Mouse (Mus musculus) forebrain, postnatal 0 days (tissue): ENCODE data around the gene Igsf8. TPM values are rescaled to one million over a fixed set of nuclear protein-coding genes. Genes with fewer than 3 reads are reported as not detected.

ENCODE experiments used
- ATAC-seq: fragments of 200-750 bp; cut with Nextera tagmentation; 2 replicates; pipeline ENCODE4 v1.8.0; 2017; ENCODE audit warnings: mild to moderate bottlenecking, moderate library complexity
- DNase-seq: peaks from one replicate; pipeline ENCODE4 v3.0.0-alpha.2; 2015
- H3K27ac ChIP-seq: fragments of 300-500 bp; sonication (generic); 2 replicates; pipeline ENCODE4 v1.5.1; 2014; ENCODE audit warnings: low read depth, mild to moderate bottlenecking, antibody characterized with exemption, low read length, moderate library complexity, mixed read lengths
- H3K27me3 ChIP-seq: fragments of 300-500 bp; sonication (generic); 2 replicates; pipeline ENCODE4 v1.6.1; 2014; ENCODE audit warnings: mild to moderate bottlenecking, low read length, mixed read lengths; ENCODE audit not compliant: insufficient read depth
- H3K36me3 ChIP-seq: fragments of 300-500 bp; sonication (generic); 2 replicates; pipeline ENCODE4 v1.6.1; 2014; ENCODE audit warnings: mild to moderate bottlenecking, moderate library complexity; ENCODE audit not compliant: insufficient read depth
- H3K4me1 ChIP-seq: fragments of 300-500 bp; sonication (generic); 2 replicates; pipeline ENCODE4 v1.6.1; 2014; ENCODE audit warnings: antibody characterized with exemption; ENCODE audit not compliant: insufficient read depth
- H3K4me2 ChIP-seq: fragments of 300-500 bp; sonication (generic); 2 replicates; pipeline ENCODE4 v1.6.1; 2014; ENCODE audit warnings: low read depth, mild to moderate bottlenecking, moderate library complexity
- H3K4me3 ChIP-seq: fragments of 300-500 bp; sonication (generic); 2 replicates; pipeline ENCODE4 v1.5.1; 2014; ENCODE audit warnings: low read depth, low read length, mixed read lengths
- H3K9ac ChIP-seq: fragments of 300-500 bp; sonication (generic); 2 replicates; pipeline ENCODE4 v1.6.1; 2014; ENCODE audit warnings: mild to moderate bottlenecking
- H3K9me3 ChIP-seq: fragments of 300-500 bp; sonication (generic); 2 replicates; pipeline ENCODE4 v1.6.1; 2016; ENCODE audit warnings: low read length
- CTCF ChIP-seq: sonication (generic); IDR thresholded peaks from 2 replicates; pipeline ENCODE4 v1.5.1; 2016; ENCODE audit warnings: antibody characterized with exemption, control low read depth, low read depth
- WGBS: fragments of 180-500 bp; shearing (Covaris S2); extraction: QIAGEN DNeasy Blood & Tissue Kit; methylation state at CpG from one replicate; pipeline ENCODE4 v1.1.7; 2014; 5-methylcytosine and 5-hydroxymethylcytosine counted together
- polyA plus RNA-seq: library from polyadenylated mRNA; unstranded; fragments of >200 nt; fragmentation: Nextera tagmentation; extraction: Ambion mirVana; gene quantifications from 2 replicates; pipeline ENCODE4 v1.2.1, GENCODE M21; 2015
- total RNA-seq: library from RNA; depleted of rRNA; stranded (reverse); fragments of >200 nt; gene quantifications from 2 replicates; pipeline ENCODE4 v1.2.3, GENCODE M21; 2014

Gene Igsf8
- total and polyA plus RNA-seq, 2 experiments from 2014 or later: 110 to 117 TPM

DNA sequence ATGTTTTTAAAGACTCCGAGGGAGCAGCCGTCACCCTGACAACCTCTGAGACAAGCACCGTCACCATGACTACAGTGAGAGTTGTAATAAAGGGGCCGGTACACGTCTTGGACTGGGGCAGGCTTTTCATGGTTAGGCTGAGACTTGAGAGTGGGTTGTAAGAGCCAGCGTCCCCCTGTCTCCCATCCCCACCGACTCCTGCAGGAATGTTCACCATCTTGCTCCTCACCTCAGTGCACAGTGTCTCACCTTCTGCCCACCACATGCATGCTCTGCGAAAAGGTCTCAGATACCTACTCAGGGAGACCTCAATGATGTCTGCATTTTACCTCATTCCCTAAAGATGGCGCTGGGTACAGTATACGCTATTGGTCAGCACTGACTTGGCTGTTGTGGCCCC, 10.3 kb downstream of the Igsf8 start:
- Histone ChIP-seq H3K4me3 (no peak overlapping the region), H3K4me1 (peaks cover 5% of the 10 kb centered on the region; the same call in 1 of the 2 replicates), H3K36me3 (no peaks in the 10 kb centered on the region), H3K4me2 (no peak overlapping the region), H3K9me3 (no peaks in the 10 kb centered on the region), H3K27me3 (no peaks in the 10 kb centered on the region), H3K9ac (no peak overlapping the region), H3K27ac (no peak overlapping the region)
- DNase-seq: peak; percentile 52
- peak; percentile 96 for ATAC-seq
- WGBS: 33% methylated on average over 10 of the region's 10 CpGs
- TF ChIP-seq CTCF: no peak

DNA sequence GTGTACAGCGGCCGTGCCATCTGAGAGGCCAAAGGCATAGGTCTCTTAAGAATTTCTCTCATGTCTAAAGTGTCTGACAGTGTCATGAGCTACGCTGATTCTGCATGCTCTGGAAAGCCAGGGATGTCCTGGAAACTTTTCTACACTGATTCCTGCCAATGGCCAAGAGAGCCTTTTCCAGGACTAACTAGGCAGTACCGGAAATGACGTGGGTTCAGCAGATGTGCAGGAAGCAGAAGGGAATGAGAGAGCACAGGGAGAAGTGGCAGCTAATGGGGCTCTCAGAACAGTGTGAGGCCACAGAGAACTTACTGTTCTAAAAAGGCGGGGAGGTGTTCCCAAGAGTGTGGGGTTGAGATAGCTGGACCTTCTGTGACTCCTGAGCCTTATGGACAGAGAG, 11.9 kb downstream of the Igsf8 start:
- no peak for ATAC-seq
- no peaks in the 10 kb centered on the region for H3K27me3 ChIP-seq
- H3K9ac ChIP-seq: no peak overlapping the region
- H3K4me2 ChIP-seq: no peak overlapping the region
- H3K4me3 ChIP-seq: no peak overlapping the region
- H3K36me3 ChIP-seq: no peaks in the 10 kb centered on the region
- no peak for TF ChIP-seq CTCF
- no peak overlapping the region for H3K27ac ChIP-seq
- H3K4me1 ChIP-seq: peaks cover 5% of the 10 kb centered on the region; the same call in 1 of the 2 replicates
- no peak for DNase-seq
- 94% methylated on average over 6 of the region's 6 CpGs for WGBS
- H3K9me3 ChIP-seq: no peaks in the 10 kb centered on the region

DNA sequence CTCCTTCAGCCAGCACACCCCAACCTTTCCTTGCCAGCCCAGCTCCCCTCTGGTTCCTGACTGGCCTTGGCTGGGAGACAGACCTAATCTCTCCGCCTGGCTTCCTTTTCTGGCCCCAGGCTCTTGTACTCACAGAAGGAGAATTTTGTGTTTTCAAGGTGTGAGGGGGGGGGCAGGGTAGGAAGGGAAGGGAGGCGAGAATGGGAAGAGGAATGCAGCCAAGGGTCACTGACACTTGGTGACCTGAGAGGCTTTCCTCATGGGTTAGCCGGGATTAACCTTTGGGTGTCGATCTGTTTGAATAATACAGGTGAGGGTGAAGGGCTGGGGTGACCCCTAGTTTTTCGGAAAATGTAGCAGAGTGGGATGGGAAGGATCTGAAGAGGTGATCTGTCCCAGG, 12.7 kb downstream of the Igsf8 start:
- H3K27me3 ChIP-seq: no peaks in the 10 kb centered on the region
- peaks cover 5% of the 10 kb centered on the region; the same call in 1 of the 2 replicates for H3K4me1 ChIP-seq
- ATAC-seq (no peak), DNase-seq (no peak)
- no peak overlapping the region for H3K4me2 ChIP-seq
- H3K9ac ChIP-seq: no peak overlapping the region
- H3K9me3 ChIP-seq: no peaks in the 10 kb centered on the region
- H3K27ac ChIP-seq: no peak overlapping the region
- no peak overlapping the region for H3K4me3 ChIP-seq
- no peak for TF ChIP-seq CTCF
- H3K36me3 ChIP-seq: no peaks in the 10 kb centered on the region
- 75% methylated on average over 5 of the region's 5 CpGs for WGBS

DNA sequence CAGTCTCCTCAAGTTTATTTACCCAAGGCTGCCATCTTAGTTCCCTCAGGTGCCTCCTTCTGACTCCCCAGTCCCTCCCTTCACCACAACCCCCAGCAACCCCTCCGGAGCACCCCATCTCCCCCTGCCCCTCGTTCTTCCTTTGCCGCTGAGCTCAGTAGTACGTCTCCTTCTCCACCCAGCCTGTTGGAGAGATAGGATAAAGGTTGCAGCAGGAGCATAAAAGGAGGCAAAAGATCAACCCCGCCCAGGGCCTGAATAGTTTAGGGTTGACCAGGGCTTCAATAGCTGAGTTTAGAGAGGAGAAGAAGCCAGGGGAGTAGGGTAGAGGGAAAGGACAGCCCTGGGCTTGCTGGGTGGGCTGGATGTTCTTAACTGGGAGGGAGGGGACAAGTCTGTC, 13.1 kb downstream of the Igsf8 start:
- ATAC-seq: no peak
- no peaks in the 10 kb centered on the region for H3K27me3 ChIP-seq
- H3K9me3 ChIP-seq: no peaks in the 10 kb centered on the region
- no peak overlapping the region for H3K4me2 ChIP-seq
- no peak overlapping the region for H3K27ac ChIP-seq
- 74% methylated on average over 5 of the region's 5 CpGs for WGBS
- H3K4me3 ChIP-seq: no peak overlapping the region
- no peak for TF ChIP-seq CTCF
- no peak overlapping the region for H3K9ac ChIP-seq
- peaks cover 5% of the 10 kb centered on the region; the same call in 1 of the 2 replicates for H3K4me1 ChIP-seq
- no peaks in the 10 kb centered on the region for H3K36me3 ChIP-seq
- no peak for DNase-seq

DNA sequence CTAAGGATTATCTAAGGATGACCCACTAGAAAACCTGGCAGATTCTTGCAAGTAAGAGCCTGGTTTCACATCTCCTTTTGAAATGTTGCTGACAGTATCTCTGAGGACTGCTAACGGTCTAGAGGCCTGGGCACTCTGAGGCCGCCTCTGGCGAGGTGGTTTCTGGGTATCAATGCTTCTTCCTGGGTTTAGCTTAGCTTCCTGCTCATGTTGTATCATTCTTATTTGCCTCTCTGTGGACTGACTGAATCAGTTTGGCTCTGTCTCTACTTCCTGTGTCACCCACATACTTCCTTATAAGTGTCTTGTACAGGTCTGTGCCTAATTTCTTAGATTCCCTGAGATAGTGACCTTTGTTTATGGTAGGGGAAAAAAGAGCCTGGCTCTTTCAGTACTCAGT, 15.7 kb downstream of the Igsf8 start:
- TF ChIP-seq CTCF: no peak
- H3K27ac ChIP-seq: no peak overlapping the region
- H3K4me3 ChIP-seq: no peak overlapping the region
- WGBS: 77% methylated on average over 3 of the region's 3 CpGs
- H3K27me3 ChIP-seq: no peaks in the 10 kb centered on the region
- H3K9me3 ChIP-seq: no peaks in the 10 kb centered on the region
- H3K9ac ChIP-seq: no peak overlapping the region
- H3K4me2 ChIP-seq: no peak overlapping the region
- H3K36me3 ChIP-seq: no peaks in the 10 kb centered on the region
- H3K4me1 ChIP-seq: no peaks in the 10 kb centered on the region
- DNase-seq: no peak
- ATAC-seq: no peak

DNA sequence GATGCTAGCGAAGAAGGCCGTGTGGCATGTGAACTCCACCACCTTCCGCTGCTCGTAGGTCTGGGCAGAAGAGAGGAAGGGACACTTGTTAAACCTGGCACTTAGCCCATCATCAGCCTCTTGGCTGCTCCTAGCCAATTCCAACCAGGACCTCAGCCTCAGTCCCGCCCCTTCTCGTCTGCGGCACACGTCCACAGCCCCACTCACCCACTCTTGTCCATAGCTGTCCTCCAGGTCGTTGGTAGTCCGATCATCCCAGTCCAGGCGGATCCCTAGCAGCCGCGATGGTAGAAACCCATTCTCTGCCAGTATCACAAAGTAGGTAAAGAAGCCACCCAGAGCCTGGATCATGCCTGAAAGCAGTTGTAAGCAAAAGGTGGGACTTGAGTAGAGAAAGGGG, 16.9 kb downstream of the Igsf8 start:
- no peak for DNase-seq
- ATAC-seq: no peak
- Histone ChIP-seq H3K4me2 (no peak overlapping the region), H3K9ac (no peak overlapping the region), H3K36me3 (no peaks in the 10 kb centered on the region), H3K4me3 (no peak overlapping the region), H3K9me3 (no peaks in the 10 kb centered on the region), H3K27me3 (no peaks in the 10 kb centered on the region), H3K4me1 (no peaks in the 10 kb centered on the region), H3K27ac (no peak overlapping the region)
- TF ChIP-seq CTCF: no peak
- 83% methylated on average over 13 of the region's 13 CpGs for WGBS

DNA sequence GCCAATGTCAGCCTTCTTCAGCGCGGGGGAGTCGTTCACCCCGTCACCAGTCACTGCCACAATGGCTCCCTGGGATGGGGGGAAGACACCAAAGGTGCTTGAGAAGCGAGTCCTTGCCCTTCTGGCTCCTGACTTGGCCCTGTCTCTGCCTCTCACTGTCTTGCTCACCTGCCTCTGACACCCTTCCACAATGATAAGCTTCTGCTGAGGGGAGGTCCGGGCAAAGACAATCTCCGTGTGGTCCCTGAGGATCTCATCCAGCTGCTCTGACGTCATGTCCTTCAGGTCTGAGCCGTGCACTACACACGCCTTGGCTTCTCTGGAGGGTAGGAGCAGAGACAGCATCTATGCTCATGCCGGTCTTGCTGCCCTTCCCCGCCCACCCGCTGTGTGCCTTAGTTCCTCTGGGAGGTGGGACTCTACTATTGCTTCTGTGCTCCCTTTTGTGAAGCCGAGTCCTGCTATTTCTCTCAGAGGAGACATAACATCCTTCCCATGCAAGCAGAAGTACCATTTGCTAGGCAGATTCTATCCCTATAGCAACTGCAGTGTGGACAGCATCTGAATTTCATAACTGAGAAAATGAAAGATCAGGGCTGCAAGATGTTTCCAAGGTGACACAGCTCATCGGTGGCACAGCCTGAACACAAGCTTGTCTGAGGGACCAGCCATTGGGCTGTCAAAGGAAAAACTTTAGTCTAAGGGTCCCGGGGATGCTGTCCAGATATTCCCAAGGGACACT, 18.5 kb downstream of the Igsf8 start:
- H3K9ac ChIP-seq: no peak overlapping the region
- ATAC-seq: peak; percentile 74
- H3K27me3 ChIP-seq: no peaks in the 10 kb centered on the region
- no peak for TF ChIP-seq CTCF
- no peak overlapping the region for H3K4me3 ChIP-seq
- peak overlapping the region; percentile 54; the same call in 1 of the 2 replicates for H3K27ac ChIP-seq
- H3K4me1 ChIP-seq: no peaks in the 10 kb centered on the region
- no peak overlapping the region for H3K4me2 ChIP-seq
- DNase-seq: peak; percentile 35
- 80% methylated on average over 16 of the region's 16 CpGs for WGBS
- no peaks in the 10 kb centered on the region for H3K36me3 ChIP-seq
- H3K9me3 ChIP-seq: no peaks in the 10 kb centered on the region
